Mouse (Mus musculus): ENCODE data around the gene Myocos. TPM values are rescaled to one million over a fixed set of nuclear protein-coding genes. Genes with fewer than 3 reads are reported as not detected.
"Not testable (repeated sequence)": the region's sequence is repeated elsewhere in the genome, so short reads cannot be mapped to it uniquely, and the experiment has no call there.

Gene Myocos
- polyA plus RNA-seq, 1 experiment from 2014 or later = not detected

- Histone ChIP-seq H3K27me3 (ENCODE audit: insufficient read depth, low read length) (no peaks in the 10 kb centered on the region), H3K4me3 (ENCODE audit: low read length) (no peak overlapping the region), H3K36me3 (ENCODE audit: insufficient read depth, low read length) (no peaks in the 10 kb centered on the region), H3K4me2 (replicated peaks; ENCODE audit: low read depth, low read length) (no peak overlapping the region), H3K9ac (replicated peaks; ENCODE audit: low read length) (no peak overlapping the region), H3K4me1 (ENCODE audit: insufficient read depth, low read length) (no peaks in the 10 kb centered on the region), H3K9me3 (ENCODE audit: low read length) (no peaks in the 10 kb centered on the region), H3K27ac (ENCODE audit: low read length) (no peak overlapping the region)
- ATAC-seq (ENCODE audit: low FRiP score, low TSS enrichment) = no peak
- 40% methylated on average over 4 of the region's 4 CpGs for WGBS
Measured at GRCm38 (mm10) chr1:162643752-162644151, 14.3 kb downstream of the Myocos start.

GRCm38 (mm10) chr1:162642591-162642990 lies 15.4 kb downstream of the Myocos start:
- Histone ChIP-seq H3K36me3 (ENCODE audit: insufficient read depth, low read length) (no peaks in the 10 kb centered on the region), H3K27ac (ENCODE audit: low read length) (no peak overlapping the region), H3K9ac (replicated peaks; ENCODE audit: low read length) (no peak overlapping the region), H3K4me3 (ENCODE audit: low read length) (no peak overlapping the region), H3K4me1 (ENCODE audit: insufficient read depth, low read length) (no peaks in the 10 kb centered on the region), H3K27me3 (ENCODE audit: insufficient read depth, low read length) (no peaks in the 10 kb centered on the region), H3K4me2 (replicated peaks; ENCODE audit: low read depth, low read length) (no peak overlapping the region), H3K9me3 (ENCODE audit: low read length) (no peaks in the 10 kb centered on the region)
- WGBS = 61% methylated on average over 3 of the region's 3 CpGs
- ATAC-seq (ENCODE audit: low FRiP score, low TSS enrichment) = no peak

GRCm38 (mm10) chr1:162639861-162640260 lies 18.2 kb downstream of the Myocos start:
- 96% methylated on average over 1 of the region's 1 CpGs for WGBS
- no peaks in the 10 kb centered on the region for H3K9me3 ChIP-seq (ENCODE audit: low read length)

GRCm38 (mm10) chr1:162639051-162639750 lies 18.8 kb downstream of the Myocos start, which contains the start of gene Myoc:
Gene Myoc, plus strand, starts transcription at chr1:162639155.
- Histone ChIP-seq H3K9me3 (ENCODE audit: low read length) (no peaks in the 10 kb centered on the region), H3K4me1 (ENCODE audit: insufficient read depth, low read length) (0 out of 2 replicates have a peak, but pooled peaks cover 3% of the 10 kb centered on the region), H3K4me2 (replicated peaks; ENCODE audit: low read depth, low read length) (no peak within 1 kb of the TSS), H3K27me3 (ENCODE audit: insufficient read depth, low read length) (no peaks in the 10 kb centered on the region), H3K4me3 (ENCODE audit: low read length) (no peak within 1 kb of the TSS), H3K9ac (replicated peaks; ENCODE audit: low read length) (no peak within 1 kb of the TSS), H3K27ac (ENCODE audit: low read length) (no peak within 1 kb of the TSS), H3K36me3 (ENCODE audit: insufficient read depth, low read length) (no peaks in the 10 kb centered on the region)
- ATAC-seq (ENCODE audit: low FRiP score, low TSS enrichment) = no peak
- 78% methylated on average over 10 of the region's 10 CpGs for WGBS

More at GRCm38 (mm10) chr1:162639861-162640260, 18.2 kb downstream of the Myocos start:
- H3K4me2 ChIP-seq (replicated peaks; ENCODE audit: low read depth, low read length) = no peak overlapping the region
- H3K9ac ChIP-seq (replicated peaks; ENCODE audit: low read length) = no peak overlapping the region
- no peaks in the 10 kb centered on the region for H3K27me3 ChIP-seq (ENCODE audit: insufficient read depth, low read length)
- H3K4me3 ChIP-seq (ENCODE audit: low read length) = no peak overlapping the region
- H3K27ac ChIP-seq (ENCODE audit: low read length) = no peak overlapping the region
- H3K4me1 ChIP-seq (ENCODE audit: insufficient read depth, low read length) = 0 out of 2 replicates have a peak, but pooled peaks cover 3% of the 10 kb centered on the region
- no peak for ATAC-seq (ENCODE audit: low FRiP score, low TSS enrichment)
- no peaks in the 10 kb centered on the region for H3K36me3 ChIP-seq (ENCODE audit: insufficient read depth, low read length)

- Histone ChIP-seq H3K9me3 (ENCODE audit: low read length) (no peaks in the 10 kb centered on the region), H3K4me2 (replicated peaks; ENCODE audit: low read depth, low read length) (no peak overlapping the region), H3K4me1 (ENCODE audit: insufficient read depth, low read length) (0 out of 2 replicates have a peak, but pooled peaks cover 3% of the 10 kb centered on the region), H3K27ac (ENCODE audit: low read length) (no peak overlapping the region), H3K36me3 (ENCODE audit: insufficient read depth, low read length) (no peaks in the 10 kb centered on the region), H3K27me3 (ENCODE audit: insufficient read depth, low read length) (no peaks in the 10 kb centered on the region), H3K4me3 (ENCODE audit: low read length) (no peak overlapping the region), H3K9ac (replicated peaks; ENCODE audit: low read length) (no peak overlapping the region)
- ATAC-seq (ENCODE audit: low FRiP score, low TSS enrichment) = no peak
- 85% methylated on average over 4 of the region's 4 CpGs for WGBS
Measured at GRCm38 (mm10) chr1:162638535-162638934, 19.5 kb downstream of the Myocos start.

GRCm38 (mm10) chr1:162636516-162636915 lies 21.5 kb downstream of the Myocos start:
- Histone ChIP-seq H3K4me1 (ENCODE audit: insufficient read depth, low read length) (0 out of 2 replicates have a peak, but pooled peaks cover 3% of the 10 kb centered on the region), H3K27me3 (ENCODE audit: insufficient read depth, low read length) (no peaks in the 10 kb centered on the region), H3K36me3 (ENCODE audit: insufficient read depth, low read length) (no peaks in the 10 kb centered on the region), H3K9ac (replicated peaks; ENCODE audit: low read length) (no peak overlapping the region), H3K4me2 (replicated peaks; ENCODE audit: low read depth, low read length) (no peak overlapping the region), H3K4me3 (ENCODE audit: low read length) (no peak overlapping the region), H3K9me3 (ENCODE audit: low read length) (no peaks in the 10 kb centered on the region), H3K27ac (ENCODE audit: low read length) (no peak overlapping the region)
- 63% methylated on average over 3 of the region's 3 CpGs for WGBS
- no peak for ATAC-seq (ENCODE audit: low FRiP score, low TSS enrichment)

- H3K9ac ChIP-seq (replicated peaks; ENCODE audit: low read length); H3K4me3 ChIP-seq (ENCODE audit: low read length); H3K27ac ChIP-seq (ENCODE audit: low read length); H3K36me3 ChIP-seq (ENCODE audit: insufficient read depth, low read length); H3K9me3 ChIP-seq (ENCODE audit: low read length); H3K27me3 ChIP-seq (ENCODE audit: insufficient read depth, low read length); H3K4me1 ChIP-seq (ENCODE audit: insufficient read depth, low read length); ATAC-seq (ENCODE audit: low FRiP score, low TSS enrichment); H3K4me2 ChIP-seq (replicated peaks; ENCODE audit: low read depth, low read length): not testable (repeated sequence)
- 6% methylated on average over 1 of the region's 1 CpGs for WGBS
Measured at GRCm38 (mm10) chr1:162635291-162635931, 22.6 kb downstream of the Myocos start.

GRCm38 (mm10) chr1:162628326-162628725 lies 29.7 kb downstream of the Myocos start:
- H3K4me3 ChIP-seq (ENCODE audit: low read length); H3K27ac ChIP-seq (ENCODE audit: low read length); H3K27me3 ChIP-seq (ENCODE audit: insufficient read depth, low read length); H3K9ac ChIP-seq (replicated peaks; ENCODE audit: low read length); ATAC-seq (ENCODE audit: low FRiP score, low TSS enrichment); H3K9me3 ChIP-seq (ENCODE audit: low read length); H3K4me1 ChIP-seq (ENCODE audit: insufficient read depth, low read length); H3K4me2 ChIP-seq (replicated peaks; ENCODE audit: low read depth, low read length); H3K36me3 ChIP-seq (ENCODE audit: insufficient read depth, low read length): not testable (repeated sequence)
- WGBS = 93% methylated on average over 15 of the region's 15 CpGs

- 83% methylated on average over 4 of the region's 4 CpGs for WGBS
- H3K36me3 ChIP-seq (ENCODE audit: insufficient read depth, low read length); H3K27me3 ChIP-seq (ENCODE audit: insufficient read depth, low read length); H3K9ac ChIP-seq (replicated peaks; ENCODE audit: low read length); H3K4me2 ChIP-seq (replicated peaks; ENCODE audit: low read depth, low read length); H3K4me3 ChIP-seq (ENCODE audit: low read length); H3K27ac ChIP-seq (ENCODE audit: low read length); ATAC-seq (ENCODE audit: low FRiP score, low TSS enrichment); H3K4me1 ChIP-seq (ENCODE audit: insufficient read depth, low read length); H3K9me3 ChIP-seq (ENCODE audit: low read length): not testable (repeated sequence)
Measured at GRCm38 (mm10) chr1:162627821-162628220, 30.2 kb downstream of the Myocos start.

- Histone ChIP-seq H3K9me3 (ENCODE audit: low read length) (no peaks in the 10 kb centered on the region), H3K27ac (ENCODE audit: low read length) (no peak overlapping the region), H3K9ac (replicated peaks; ENCODE audit: low read length) (no peak overlapping the region), H3K4me1 (ENCODE audit: insufficient read depth, low read length) (no peaks in the 10 kb centered on the region), H3K4me2 (replicated peaks; ENCODE audit: low read depth, low read length) (no peak overlapping the region), H3K4me3 (ENCODE audit: low read length) (no peak overlapping the region), H3K36me3 (ENCODE audit: insufficient read depth, low read length) (no peaks in the 10 kb centered on the region), H3K27me3 (ENCODE audit: insufficient read depth, low read length) (no peaks in the 10 kb centered on the region)
- no peak for ATAC-seq (ENCODE audit: low FRiP score, low TSS enrichment)
- 60% methylated on average over 7 of the region's 7 CpGs for WGBS
Measured at GRCm38 (mm10) chr1:162625229-162625628, 32.8 kb downstream of the Myocos start.
